Mouse (Mus musculus) intestine, embryonic 15.5 days (tissue): Measurements from ENCODE around the gene Cluap1. TPM values are rescaled to one million over a fixed set of nuclear protein-coding genes. Genes with fewer than 3 reads are reported as not detected.
"Not testable (repeated sequence)": the region's sequence is repeated elsewhere in the genome, so short reads cannot be mapped to it uniquely, and the experiment has no call there.

Experiments
- ATAC-seq: fragments of 200-750 bp; cut with Nextera tagmentation; 2 replicates; pipeline ENCODE4 v1.8.0; 2017; ENCODE audit warnings: moderate TSS enrichment, moderate library complexity
- H3K27ac ChIP-seq: fragments of 300-500 bp; sonication (generic); 2 replicates; pipeline ENCODE4 v1.5.1; 2015; ENCODE audit warnings: mild to moderate bottlenecking, inconsistent platforms
- H3K27me3 ChIP-seq: fragments of 300-500 bp; sonication (generic); replicated peaks from 2 replicates; pipeline ENCODE4 v1.6.1; 2015; ENCODE audit warnings: inconsistent platforms
- H3K36me3 ChIP-seq: fragments of 300-500 bp; sonication (generic); 2 replicates; pipeline ENCODE4 v1.6.1; 2015; ENCODE audit warnings: inconsistent platforms
- H3K4me1 ChIP-seq: fragments of 300-500 bp; sonication (generic); replicated peaks from 2 replicates; pipeline ENCODE4 v1.6.1; 2015; ENCODE audit warnings: inconsistent platforms
- H3K4me2 ChIP-seq: fragments of 300-500 bp; sonication (generic); replicated peaks from 2 replicates; pipeline ENCODE4 v1.6.1; 2015; ENCODE audit warnings: mild to moderate bottlenecking, inconsistent platforms
- H3K4me3 ChIP-seq: fragments of 300-500 bp; sonication (generic); replicated peaks from 2 replicates; pipeline ENCODE4 v1.5.1; 2015; ENCODE audit warnings: inconsistent platforms
- H3K9ac ChIP-seq: fragments of 300-500 bp; sonication (generic); 2 replicates; pipeline ENCODE4 v1.6.1; 2015; ENCODE audit warnings: inconsistent platforms
- H3K9me3 ChIP-seq: fragments of 300-500 bp; sonication (generic); 2 replicates; pipeline ENCODE4 v1.6.1; 2016; ENCODE audit warnings: inconsistent platforms
- WGBS: fragments of 180-500 bp; shearing (Covaris S2); methylation state at CpG from one replicate; pipeline ENCODE4 v1.1.7; 2015; 5-methylcytosine and 5-hydroxymethylcytosine counted together
- polyA plus RNA-seq: library from polyadenylated mRNA; unstranded; fragments of >200 nt; fragmentation: Nextera tagmentation; extraction: Ambion mirVana; gene quantifications from 2 replicates; pipeline ENCODE4 v1.2.1, GENCODE M21; 2015

The Cluap1 gene
- polyA plus RNA-seq, 1 experiment from 2014 or later, result 21.5 TPM

DNA sequence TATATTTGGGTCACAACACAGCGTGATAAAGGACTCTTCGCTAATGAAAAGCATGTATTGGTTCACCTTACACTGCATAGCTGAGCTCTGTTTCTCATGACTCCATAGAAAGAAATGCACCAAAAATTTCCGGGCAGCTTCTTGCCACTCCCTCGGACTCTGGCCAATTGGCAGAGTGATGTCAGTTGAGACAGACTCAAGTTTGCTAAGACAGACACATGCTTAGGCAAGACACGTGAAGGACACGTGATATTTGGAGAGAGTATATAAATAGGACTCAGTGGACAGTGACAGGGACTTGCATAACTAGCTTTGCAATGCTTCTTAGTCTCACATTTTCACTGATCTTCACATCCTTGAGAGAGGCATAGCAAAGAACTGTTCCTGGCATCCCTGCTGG, 47.8 kb downstream of the Cluap1 start:
- 82% methylated on average over 6 of the region's 6 CpGs for WGBS
- Histone ChIP-seq H3K4me3 (no peak overlapping the region), H3K9me3 (no peaks in the 10 kb centered on the region), H3K27ac (no peak overlapping the region), H3K4me2 (no peak overlapping the region), H3K4me1 (no peaks in the 10 kb centered on the region), H3K27me3 (no peaks in the 10 kb centered on the region), H3K36me3 (no peaks in the 10 kb centered on the region), H3K9ac (no peak overlapping the region)
- no peak for ATAC-seq

DNA sequence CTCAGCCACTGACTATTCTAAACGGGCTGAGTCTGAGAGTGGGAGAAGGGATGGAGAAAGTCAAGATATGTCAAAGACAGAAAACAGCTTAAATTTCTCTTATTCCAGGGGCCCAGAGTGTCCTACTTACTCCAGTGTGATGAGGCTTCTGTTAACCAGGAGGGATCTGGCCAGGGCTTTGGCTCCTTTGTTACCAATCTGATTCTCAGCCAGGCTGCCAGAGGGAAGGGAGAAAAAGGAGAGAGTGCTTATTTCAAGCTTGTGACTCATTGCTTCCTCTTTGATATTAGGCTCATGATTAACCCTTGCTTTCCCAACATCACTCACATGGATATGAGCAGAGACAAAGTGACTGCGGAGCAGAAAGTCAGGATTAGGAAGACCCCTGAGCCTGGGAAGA, 50.7 kb downstream of the Cluap1 start:
- WGBS, result 55% methylated on average over 2 of the region's 2 CpGs

DNA sequence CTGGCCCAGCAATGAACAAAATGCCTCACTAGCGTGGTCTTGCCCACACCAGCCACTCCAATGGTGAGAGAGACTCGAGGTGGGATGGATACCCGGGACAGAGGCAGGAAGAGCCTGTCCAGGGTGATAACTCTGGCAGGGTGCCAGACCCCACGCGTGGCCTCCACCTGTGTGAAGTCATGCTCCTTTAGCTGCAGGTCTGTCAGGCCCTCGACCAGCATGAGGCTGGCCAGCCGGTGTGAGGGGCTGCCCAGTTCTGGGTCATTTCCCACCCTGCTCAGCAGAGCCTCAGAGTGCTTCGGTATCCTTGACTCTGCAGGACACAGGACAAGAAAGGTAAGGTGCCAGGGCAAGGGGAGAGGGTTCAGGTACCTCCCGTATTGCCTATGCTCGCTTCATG, 56.4 kb downstream of the Cluap1 start:
- 74% methylated on average over 10 of the region's 10 CpGs for WGBS
- Histone ChIP-seq H3K4me2 (no peak overlapping the region), H3K9ac (no peak overlapping the region), H3K9me3 (no peaks in the 10 kb centered on the region), H3K36me3 (no peaks in the 10 kb centered on the region), H3K4me3 (no peak overlapping the region), H3K27me3 (no peaks in the 10 kb centered on the region), H3K27ac (no peak overlapping the region), H3K4me1 (no peaks in the 10 kb centered on the region)
- ATAC-seq, result peak; percentile 37

More for the DNA sequence above, 50.7 kb downstream of the Cluap1 start:
- H3K36me3 ChIP-seq, result no peaks in the 10 kb centered on the region
- ATAC-seq, result no peak
- H3K27me3 ChIP-seq, result no peaks in the 10 kb centered on the region
- H3K4me1 ChIP-seq, result no peaks in the 10 kb centered on the region
- no peak overlapping the region for H3K9ac ChIP-seq
- no peak overlapping the region for H3K4me2 ChIP-seq
- H3K4me3 ChIP-seq, result no peak overlapping the region
- no peaks in the 10 kb centered on the region for H3K9me3 ChIP-seq
- H3K27ac ChIP-seq, result no peak overlapping the region

- Histone ChIP-seq H3K27ac (no peak overlapping the region), H3K27me3 (no peaks in the 10 kb centered on the region), H3K4me3 (no peak overlapping the region), H3K9ac (no peak overlapping the region), H3K36me3 (no peaks in the 10 kb centered on the region), H3K9me3 (no peaks in the 10 kb centered on the region), H3K4me2 (no peak overlapping the region), H3K4me1 (no peaks in the 10 kb centered on the region)
- ATAC-seq, result peak; percentile 85
- 79% methylated on average over 3 of the region's 3 CpGs for WGBS
Measured at GRCm38 (mm10) chr16:3965534-3965933, 56.9 kb downstream of the Cluap1 start.

DNA sequence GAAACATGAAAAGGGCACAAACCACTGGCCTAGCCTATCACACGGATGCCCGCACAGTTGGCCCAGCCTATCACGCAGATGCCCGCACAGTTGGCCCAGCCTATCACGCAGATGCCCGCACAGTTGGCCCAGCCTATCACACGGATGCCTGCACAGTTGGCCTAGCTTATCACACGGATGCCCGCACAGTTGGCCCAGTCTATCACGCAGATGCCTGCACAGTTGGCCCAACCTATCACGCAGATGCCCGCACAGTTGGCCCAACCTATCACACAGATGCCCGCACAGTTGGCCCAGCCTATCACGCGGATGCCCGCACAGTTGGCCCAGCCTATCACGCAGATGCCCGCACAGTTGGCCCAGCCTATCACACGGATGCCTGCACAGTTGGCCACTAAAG, 65.9 kb downstream of the Cluap1 start:
- not testable (repeated sequence) for H3K27me3 ChIP-seq, H3K9me3 ChIP-seq, ATAC-seq, H3K9ac ChIP-seq, H3K4me1 ChIP-seq, H3K4me3 ChIP-seq, H3K27ac ChIP-seq, H3K4me2 ChIP-seq, H3K36me3 ChIP-seq
- 91% methylated on average over 19 of the region's 19 CpGs for WGBS

- Histone ChIP-seq H3K27ac (no peak overlapping the region), H3K27me3 (no peaks in the 10 kb centered on the region), H3K4me1 (0 out of 2 replicates have a peak, but pooled peaks cover 2% of the 10 kb centered on the region), H3K4me3 (no peak overlapping the region), H3K9me3 (no peaks in the 10 kb centered on the region), H3K9ac (no peak overlapping the region), H3K4me2 (no peak overlapping the region), H3K36me3 (peaks cover 21% of the 10 kb centered on the region)
- ATAC-seq, result peak; percentile 82
- 73% methylated on average over 7 of the region's 7 CpGs for WGBS
Measured at GRCm38 (mm10) chr16:3975658-3976057, 67.1 kb downstream of the Cluap1 start.

DNA sequence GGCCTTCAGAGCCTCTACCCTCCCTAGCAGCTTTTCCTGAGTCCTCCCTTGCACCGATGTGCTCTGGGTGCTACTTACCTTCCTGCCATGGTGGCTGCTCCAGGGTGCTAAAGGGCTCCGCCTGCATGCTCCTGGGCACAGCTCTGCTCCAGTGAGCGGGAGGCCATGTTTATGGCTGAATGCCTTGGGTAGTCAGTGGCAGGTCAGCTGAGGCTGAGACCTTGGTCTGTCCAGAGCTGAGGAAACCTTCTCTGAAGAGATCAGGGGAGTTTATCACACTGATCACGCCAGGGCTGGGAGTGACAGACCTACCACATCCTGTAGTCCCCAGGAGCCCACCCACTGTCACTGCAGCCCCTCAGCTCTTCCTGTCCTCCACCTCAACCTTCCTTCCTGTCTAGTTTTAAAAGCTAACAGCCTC, 67.7 kb downstream of the Cluap1 start, which contains the start of gene Nlrc3:
Gene Nlrc3 (minus strand): TSS at position 382 of the 421 bp plus-strand sequence.
- ATAC-seq, result peak; percentile 56
- Histone ChIP-seq H3K36me3 (peaks cover 26% of the 10 kb centered on the region), H3K4me2 (no peak within 1 kb of the TSS), H3K27me3 (no peaks in the 10 kb centered on the region), H3K9me3 (no peaks in the 10 kb centered on the region), H3K27ac (no peak within 1 kb of the TSS), H3K9ac (no peak within 1 kb of the TSS), H3K4me3 (no peak within 1 kb of the TSS), H3K4me1 (0 out of 2 replicates have a peak, but pooled peaks cover 2% of the 10 kb centered on the region)
- 61% methylated on average over 4 of the region's 4 CpGs for WGBS

DNA sequence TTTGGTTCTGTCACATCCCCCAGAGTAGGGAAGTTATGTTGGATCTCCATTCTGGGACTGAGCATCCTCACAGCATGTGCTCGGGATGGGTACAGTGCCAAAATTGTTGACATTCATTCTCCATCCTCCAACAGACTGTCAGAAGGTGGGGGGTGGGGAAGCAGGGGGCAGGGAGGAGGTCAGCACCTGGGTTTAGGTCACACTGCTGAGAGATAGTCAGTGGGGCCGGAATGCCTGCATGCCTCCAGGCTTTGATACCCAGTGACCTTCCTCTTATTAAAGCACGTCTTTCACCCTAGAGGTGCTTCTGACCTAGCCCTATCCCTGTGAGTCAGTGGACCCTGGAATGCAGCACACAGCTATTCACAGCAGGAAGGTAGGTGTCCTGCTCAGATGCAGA, 68.1 kb downstream of the Cluap1 start:
- Histone ChIP-seq H3K9ac (no peak overlapping the region), H3K4me1 (0 out of 2 replicates have a peak, but pooled peaks cover 2% of the 10 kb centered on the region), H3K27me3 (no peaks in the 10 kb centered on the region), H3K36me3 (peaks cover 29% of the 10 kb centered on the region), H3K4me3 (no peak overlapping the region), H3K4me2 (no peak overlapping the region), H3K27ac (no peak overlapping the region), H3K9me3 (no peaks in the 10 kb centered on the region)
- no peak for ATAC-seq
- 32% methylated on average over 3 of the region's 3 CpGs for WGBS

DNA sequence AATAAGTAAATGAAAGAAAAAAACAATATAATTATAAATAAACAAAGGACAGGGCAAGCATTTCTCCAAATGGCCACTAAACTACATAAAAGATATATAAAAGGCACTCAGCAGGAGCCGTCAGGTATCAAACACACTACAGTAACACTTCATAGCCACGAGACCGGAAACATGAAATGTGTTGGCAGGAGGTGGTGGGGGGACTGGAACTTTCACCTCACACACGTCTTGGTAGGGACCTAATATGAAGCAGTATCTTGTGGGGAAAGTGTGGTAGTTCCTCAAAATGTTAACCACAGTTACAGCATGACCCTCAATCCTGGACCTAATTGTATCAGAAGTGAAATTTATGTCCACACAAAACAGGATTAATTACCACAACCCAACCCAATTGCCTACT, 73.6 kb downstream of the Cluap1 start:
- H3K4me2 ChIP-seq, result no peak overlapping the region
- H3K27ac ChIP-seq, result no peak overlapping the region
- H3K9me3 ChIP-seq, result no peaks in the 10 kb centered on the region
- no peaks in the 10 kb centered on the region for H3K27me3 ChIP-seq
- no peak for ATAC-seq
- peaks cover 69% of the 10 kb centered on the region for H3K36me3 ChIP-seq
- 90% methylated on average over 4 of the region's 4 CpGs for WGBS
- no peak overlapping the region for H3K4me3 ChIP-seq
- no peak overlapping the region for H3K9ac ChIP-seq
- no peaks in the 10 kb centered on the region for H3K4me1 ChIP-seq

DNA sequence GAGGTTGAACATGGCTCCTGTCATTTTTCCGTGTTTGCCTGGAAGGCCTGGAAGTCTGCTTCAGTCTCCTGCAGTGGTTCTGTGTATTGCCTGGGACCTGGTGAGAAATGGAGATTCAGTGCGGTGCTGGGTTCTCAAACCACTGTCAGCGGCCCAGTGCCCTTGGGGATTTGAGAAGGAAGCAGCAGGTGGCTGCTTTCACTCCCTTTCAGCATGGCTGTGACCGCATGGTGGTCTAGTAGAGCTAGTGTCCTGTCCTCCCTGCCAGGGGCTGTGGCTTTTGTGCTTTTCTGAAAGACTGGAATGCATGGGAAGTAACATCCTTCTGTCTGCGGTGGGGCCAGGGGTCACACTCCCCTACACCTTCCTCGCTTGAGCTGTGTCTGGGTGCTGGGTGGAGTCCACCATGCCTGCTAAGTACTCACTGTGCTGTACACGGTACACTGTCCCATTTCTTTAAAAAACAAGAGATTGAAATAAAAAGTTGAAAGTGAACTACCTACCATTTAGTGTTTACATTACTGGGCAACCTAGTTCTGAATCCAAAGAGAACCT, 74.6 kb downstream of the Cluap1 start:
- Histone ChIP-seq H3K4me1 (no peaks in the 10 kb centered on the region), H3K27me3 (no peaks in the 10 kb centered on the region), H3K27ac (no peak overlapping the region), H3K9ac (no peak overlapping the region), H3K4me2 (no peak overlapping the region), H3K36me3 (peaks cover 79% of the 10 kb centered on the region), H3K4me3 (no peak overlapping the region), H3K9me3 (no peaks in the 10 kb centered on the region)
- ATAC-seq, result no peak
- 86% methylated on average over 7 of the region's 7 CpGs for WGBS

DNA sequence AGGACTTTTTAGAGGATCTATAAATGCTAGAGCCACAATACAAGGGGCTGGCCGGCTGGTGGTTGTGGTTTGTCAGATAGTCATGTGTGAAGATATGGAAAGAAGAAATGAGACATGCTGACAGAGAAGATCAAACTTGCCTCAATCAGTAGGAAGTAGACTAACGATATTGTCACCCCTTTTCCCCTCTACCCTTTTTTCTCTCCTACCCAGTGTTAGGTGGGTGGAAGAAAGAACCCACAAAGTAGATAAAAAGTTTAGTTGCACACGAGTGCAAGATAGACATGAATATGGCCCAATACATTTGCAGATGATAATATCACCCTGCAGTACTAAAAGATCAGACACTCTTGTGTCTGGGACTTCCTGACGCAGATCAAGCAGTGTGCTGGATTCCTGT, 79.8 kb downstream of the Cluap1 start:
- Histone ChIP-seq H3K27ac (no peak overlapping the region), H3K4me1 (no peaks in the 10 kb centered on the region), H3K4me3 (no peak overlapping the region), H3K36me3 (peaks cover 64% of the 10 kb centered on the region), H3K9ac (no peak overlapping the region), H3K27me3 (no peaks in the 10 kb centered on the region), H3K4me2 (no peak overlapping the region), H3K9me3 (no peaks in the 10 kb centered on the region)
- WGBS, result 93% methylated on average over 4 of the region's 4 CpGs
- no peak for ATAC-seq
